Mouse (Mus musculus) ES-E14 (cell line): ENCODE measurements at regions not wholly inside any gene's neighbourhood (a gene's known extent, or its start where the extent isn't known, plus 50 kb on each side); places are given as distances from the start of the nearest gene placed in this dataset.
"Not testable (repeated sequence)": the region's sequence is repeated elsewhere in the genome, so short reads cannot be mapped to it uniquely, and the experiment has no call there.

Source experiments
- DNase-seq: peaks from one replicate; pipeline ENCODE4 v3.0.0-alpha.2; 2013; ENCODE audit warnings: low read depth, low spot score
- H3K27ac ChIP-seq: 2 replicates; pipeline ENCODE4 v1.5.1; 2012; ENCODE audit warnings: low read depth, mild to moderate bottlenecking, low read length, moderate library complexity, mixed read lengths; ENCODE audit not compliant: poor library complexity, insufficient read depth, severe bottlenecking
- H3K36me3 ChIP-seq: 2 replicates; pipeline ENCODE4 v1.6.1; 2012; ENCODE audit warnings: mild to moderate bottlenecking, low read length, moderate library complexity, mixed read lengths; ENCODE audit not compliant: control insufficient read depth, poor library complexity, insufficient read depth, severe bottlenecking
- H3K4me1 ChIP-seq, 2 experiments: fragments of 150-350 bp in 1 of 2; sonication (generic) in 1 of 2; 2 replicates each; pipeline ENCODE4 v1.6.1; 2012; ENCODE audit warnings: low read length in 2 of 2, mild to moderate bottlenecking in 1 of 2, mixed read lengths in 1 of 2; ENCODE audit not compliant: control insufficient read depth in 2 of 2, insufficient read depth in 2 of 2, poor library complexity in 1 of 2
- H3K4me3 ChIP-seq, 2 experiments: fragments of 150-350 bp in 1 of 2; sonication (generic) in 1 of 2; 2 replicates each; pipeline ENCODE4 v1.5.1; 2012; ENCODE audit warnings: low read length in 2 of 2, low read depth in 1 of 2, mild to moderate bottlenecking in 1 of 2, mixed read lengths in 1 of 2; ENCODE audit not compliant: insufficient read depth in 1 of 2, poor library complexity in 1 of 2, severe bottlenecking in 1 of 2
- H3K9ac ChIP-seq: 2 replicates; pipeline ENCODE4 v1.6.1; 2012; ENCODE audit warnings: low read depth, mild to moderate bottlenecking, low read length, mixed read lengths; ENCODE audit not compliant: poor library complexity, insufficient read depth, severe bottlenecking
- H3K9me3 ChIP-seq: fragments of 150-350 bp; sonication (generic); 2 replicates; pipeline ENCODE4 v1.6.1; 2012; ENCODE audit warnings: low read depth, mild to moderate bottlenecking, low read length; ENCODE audit not compliant: control insufficient read depth, insufficient read depth
- CHD2 ChIP-seq: IDR thresholded peaks from 2 replicates; pipeline ENCODE4 v1.6.1; 2014; ENCODE audit warnings: mild to moderate bottlenecking, low read depth, low read length, inconsistent platforms
- HCFC1 ChIP-seq: IDR thresholded peaks from 2 replicates; pipeline ENCODE4 v1.6.1; 2012; ENCODE audit warnings: low read length, inconsistent platforms, borderline replicate concordance; ENCODE audit not compliant: insufficient read depth
- MAFK ChIP-seq: IDR thresholded peaks from 2 replicates; pipeline ENCODE4 v1.6.1; 2014; ENCODE audit warnings: mild to moderate bottlenecking, low read depth, low read length, inconsistent platforms; ENCODE audit not compliant: insufficient read depth
- ZC3H11A ChIP-seq: IDR thresholded peaks from 2 replicates; pipeline ENCODE4 v1.6.1; 2012; ENCODE audit warnings: low read depth, mild to moderate bottlenecking, inconsistent platforms, low read length, borderline replicate concordance
- ZNF384 ChIP-seq: IDR thresholded peaks from 2 replicates; pipeline ENCODE4 v1.6.1; 2012; ENCODE audit warnings: low read depth, low read length, inconsistent platforms
- in situ Hi-C, 2 experiments: fragments of 600-800 bp; cut with MboI; formaldehyde crosslinking; loops; one replicate each; pipeline ENCODE4 v1.15.1; 2025; ENCODE audit warnings: low sequenced_read_pairs in 2 of 2, inconsistent platforms in 1 of 2; ENCODE audit not compliant: unreplicated experiment in 2 of 2

DNA sequence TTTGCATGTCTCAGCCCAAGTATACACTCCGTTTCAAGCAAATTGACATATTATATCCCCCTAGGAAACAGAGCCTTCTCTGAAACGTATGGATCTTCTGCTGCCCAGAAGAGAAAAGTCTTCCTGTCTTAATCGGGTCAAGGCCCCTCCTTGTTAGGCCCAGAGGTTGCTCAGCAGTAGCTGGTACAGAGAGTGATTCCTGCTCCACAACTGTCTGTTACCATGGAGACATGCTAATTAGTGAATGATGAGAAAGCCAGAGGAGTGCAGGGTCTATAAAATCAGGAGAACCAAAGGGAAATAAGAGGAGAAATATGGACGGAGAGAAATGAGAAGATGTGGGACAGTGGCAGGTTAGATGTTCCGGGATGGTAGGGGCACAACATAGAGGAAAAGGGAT, 86.8 kb downstream of the Pou4f1 start:
- in situ Hi-C loops = no loop called here
- Histone ChIP-seq H3K4me1 (no peaks in the 10 kb centered on the region), H3K27ac (no peak overlapping the region), H3K36me3 (no peaks in the 10 kb centered on the region), H3K9me3 (no peaks in the 10 kb centered on the region), H3K4me3 (no peak overlapping the region), H3K9ac (no peak overlapping the region)
- no peak for DNase-seq
- TF ChIP-seq ZC3H11A (no peak), MAFK (no peak), ZNF384 (no peak), CHD2 (no peak), HCFC1 (no peak)

GRCm38 (mm10) chr14:104372776-104373175, 95.0 kb downstream of the Pou4f1 start:
- no peaks in the 10 kb centered on the region for H3K9me3 ChIP-seq
- H3K9ac ChIP-seq = no peak overlapping the region
- H3K36me3 ChIP-seq = no peaks in the 10 kb centered on the region
- no peak for DNase-seq
- H3K4me3 ChIP-seq = no peak overlapping the region
- H3K4me1 ChIP-seq = no peaks in the 10 kb centered on the region
- in situ Hi-C loops = no loop called here
- TF ChIP-seq MAFK (no peak), CHD2 (no peak), ZNF384 (no peak), HCFC1 (no peak), ZC3H11A (no peak)
- no peak overlapping the region for H3K27ac ChIP-seq

DNA sequence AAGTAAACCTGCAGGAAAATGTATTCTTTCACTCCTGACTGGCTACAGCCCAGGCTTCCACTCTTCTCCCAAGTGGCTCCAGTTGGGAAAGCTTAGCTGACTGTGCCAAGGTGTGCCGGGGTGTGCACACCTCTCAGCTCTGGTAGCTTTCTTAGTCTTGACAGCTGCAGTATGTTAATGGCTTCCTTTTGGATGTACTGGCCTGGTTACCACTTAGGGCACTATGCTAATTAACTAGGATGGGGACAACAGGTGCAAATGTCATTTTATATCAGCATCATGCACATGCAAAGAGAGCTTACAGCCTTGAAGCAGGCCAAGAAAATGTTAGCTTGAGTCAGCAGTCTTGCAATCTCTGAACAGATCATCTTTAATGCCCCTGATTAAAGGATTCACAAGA, 111.2 kb downstream of the Pou4f1 start:
- no peak overlapping the region for H3K4me3 ChIP-seq

DNA sequence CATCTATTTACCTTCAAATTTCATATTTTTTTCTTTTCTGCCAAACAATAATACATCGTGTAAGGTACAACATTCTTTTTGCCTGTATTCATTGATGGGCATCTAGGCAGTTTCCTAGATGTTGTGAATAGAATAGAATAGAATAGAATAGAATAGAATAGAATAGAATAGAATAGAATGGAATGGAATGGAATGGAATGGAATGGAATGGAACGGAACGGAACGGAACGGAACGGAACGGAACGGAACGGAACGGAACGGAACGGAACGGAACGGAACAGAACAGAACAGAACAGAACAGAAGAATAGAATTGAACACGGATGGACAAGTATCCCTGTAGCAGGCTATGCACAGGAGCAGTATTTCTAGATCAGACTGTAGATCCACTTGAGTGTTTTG, 131.0 kb downstream of the Pou4f1 start:
- Histone ChIP-seq H3K4me3 (peak overlapping the region in 1 of 2 experiments; percentile 55; a peak in 1 of 4 replicates), H3K9ac (peak overlapping the region; percentile 85; the same call in 1 of the 2 replicates)
- H3K36me3 ChIP-seq, H3K9me3 ChIP-seq, DNase-seq, H3K27ac ChIP-seq, in situ Hi-C loops, H3K4me1 ChIP-seq: not testable (repeated sequence)

More for the DNA sequence above, 111.2 kb downstream of the Pou4f1 start:
- TF ChIP-seq ZC3H11A (no peak), CHD2 (no peak), ZNF384 (no peak), HCFC1 (no peak), MAFK (no peak)
- Histone ChIP-seq H3K27ac (no peak overlapping the region), H3K4me1 (no peaks in the 10 kb centered on the region), H3K9ac (no peak overlapping the region), H3K9me3 (no peaks in the 10 kb centered on the region), H3K36me3 (no peaks in the 10 kb centered on the region)
- no peak for DNase-seq
- in situ Hi-C loops = no loop called here

- no peak overlapping the region for H3K9ac ChIP-seq
- H3K9me3 ChIP-seq = no peaks in the 10 kb centered on the region
- TF ChIP-seq MAFK (no peak), HCFC1 (no peak), ZC3H11A (no peak), CHD2 (no peak), ZNF384 (no peak)
- H3K27ac ChIP-seq = no peak overlapping the region
- no peaks in the 10 kb centered on the region for H3K36me3 ChIP-seq
- DNase-seq = no peak
- H3K4me1 ChIP-seq = no peaks in the 10 kb centered on the region
- in situ Hi-C loops = no loop called here
- H3K4me3 ChIP-seq = no peak overlapping the region
Observed at GRCm38 (mm10) chr14:104326089-104326488, 141.7 kb downstream of the Pou4f1 start.
